Mouse (Mus musculus): ENCODE measurements around the gene Flnb.

DNA sequence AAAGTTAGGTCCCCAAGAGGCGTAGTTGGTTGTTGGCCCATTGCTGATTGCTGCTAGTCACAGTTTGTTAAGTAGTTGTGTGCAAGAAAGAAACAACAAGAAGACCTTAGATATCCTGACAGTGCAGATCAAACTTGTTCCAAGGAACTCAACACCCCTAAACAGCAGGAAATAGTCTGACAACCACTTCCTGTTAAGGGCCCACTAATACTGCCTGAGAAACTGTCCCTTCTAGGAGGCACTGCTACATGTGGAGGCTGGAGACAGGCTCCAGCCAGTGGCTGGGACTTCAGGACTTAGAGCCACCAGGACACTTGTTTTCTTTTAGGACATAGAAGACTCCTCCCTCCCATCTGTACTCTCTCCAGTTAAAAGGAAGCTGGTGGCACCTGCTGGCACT is 159.7 kb downstream of the Flnb start:
- TF ChIP-seq CTCF (IDR thresholded peaks at IDR 0.05; ENCODE audit: low read depth, low read length) (no peak), GATA1 (IDR thresholded peaks at IDR 0.05; ENCODE audit: borderline replicate concordance, low read length) (no peak), TAL1 (conservative IDR thresholded peaks at IDR 0.05; ENCODE audit: low read depth, low read length) (no peak)

Data from G1E (cell line).